Mouse (Mus musculus) MEL (cell line): Measurements from ENCODE around the gene Pdgfra. TPM values are rescaled to one million over a fixed set of nuclear protein-coding genes. Genes with fewer than 3 reads are reported as not detected.

Experiments used
- DNase-seq: peaks from one replicate; pipeline ENCODE4 v3.0.0; 2011; ENCODE audit warnings: low read depth, low spot score
- H3K27ac ChIP-seq: 2 replicates; pipeline ENCODE4 v1.5.1; 2012; ENCODE audit warnings: low read depth, mild to moderate bottlenecking, control low read depth, low read length, moderate library complexity; ENCODE audit not compliant: control insufficient read depth
- H3K27me3 ChIP-seq, 2 experiments: fragments of 150-350 bp in 1 of 2; sonication (generic) in 1 of 2; 2 replicates each; pipeline ENCODE4 v1.6.1; 2012; ENCODE audit warnings: low read length in 2 of 2, mild to moderate bottlenecking in 2 of 2, improper control_type of control experiment in 1 of 2, moderate library complexity in 1 of 2; ENCODE audit not compliant: insufficient read depth in 2 of 2, control insufficient read depth in 1 of 2
- H3K36me3 ChIP-seq, 2 experiments: 2 replicates each; pipeline ENCODE4 v1.6.1; 2012 to 2014; ENCODE audit warnings: low read length in 2 of 2, improper control_type of control experiment in 1 of 2, inconsistent platforms in 1 of 2, mild to moderate bottlenecking in 1 of 2; ENCODE audit not compliant: insufficient read depth in 2 of 2, control insufficient read depth in 1 of 2
- H3K4me1 ChIP-seq, 2 experiments: fragments of 150-350 bp in 1 of 2; sonication (generic) in 1 of 2; 2 replicates each; pipeline ENCODE4 v1.6.1; 2012; ENCODE audit warnings: low read length in 2 of 2, improper control_type of control experiment in 1 of 2, mild to moderate bottlenecking in 1 of 2; ENCODE audit not compliant: insufficient read depth in 2 of 2, control insufficient read depth in 1 of 2
- H3K4me3 ChIP-seq, 2 experiments: fragments of 150-350 bp in 1 of 2; sonication (generic) in 1 of 2; 2 replicates each; pipeline ENCODE4 v1.5.1; 2012; ENCODE audit warnings: low read depth in 2 of 2, low read length in 2 of 2, mild to moderate bottlenecking in 2 of 2, moderate library complexity in 2 of 2, control low read depth in 1 of 2, improper control_type of control experiment in 1 of 2; ENCODE audit not compliant: control insufficient read depth in 1 of 2, insufficient read depth in 1 of 2
- H3K79me2 ChIP-seq: 2 replicates; pipeline ENCODE4 v1.6.1; 2012; ENCODE audit warnings: mild to moderate bottlenecking, low read length, moderate library complexity; ENCODE audit not compliant: control insufficient read depth, poor library complexity, insufficient read depth
- H3K9ac ChIP-seq: 2 replicates; pipeline ENCODE4 v1.6.1; 2012; ENCODE audit warnings: low read depth, mild to moderate bottlenecking, control low read depth, low read length, moderate library complexity; ENCODE audit not compliant: control insufficient read depth, poor library complexity, severe bottlenecking
- H3K9me3 ChIP-seq: fragments of 150-350 bp; sonication (generic); replicated peaks from 2 replicates; pipeline ENCODE4 v1.6.1; 2012; ENCODE audit warnings: mild to moderate bottlenecking, low read length, improper control_type of control experiment, moderate library complexity; ENCODE audit not compliant: insufficient read depth
- BHLHE40 ChIP-seq: IDR thresholded peaks from 2 replicates; pipeline ENCODE4 v1.6.1; 2012; ENCODE audit warnings: low read depth, mild to moderate bottlenecking, inconsistent platforms, low read length, improper control_type of control experiment, borderline replicate concordance
- CHD2 ChIP-seq: IDR thresholded peaks from 2 replicates; pipeline ENCODE4 v1.6.1; 2011; ENCODE audit warnings: low read length, improper control_type of control experiment
- ELF1 ChIP-seq: IDR thresholded peaks from 2 replicates; pipeline ENCODE4 v1.6.1; 2014; ENCODE audit warnings: low read depth, mild to moderate bottlenecking, inconsistent platforms, low read length, improper control_type of control experiment, moderate library complexity
- EP300 ChIP-seq, 2 experiments: IDR thresholded peaks; 2 replicates each; pipeline ENCODE4 v1.6.1; 2011; ENCODE audit warnings: improper control_type of control experiment in 2 of 2, low read length in 2 of 2, low read depth in 1 of 2, mild to moderate bottlenecking in 1 of 2
- HCFC1 ChIP-seq: IDR thresholded peaks from 2 replicates; pipeline ENCODE4 v1.6.1; 2012; ENCODE audit warnings: low read depth, mild to moderate bottlenecking, inconsistent platforms, low read length, improper control_type of control experiment, moderate library complexity
- JUND ChIP-seq: IDR thresholded peaks from 2 replicates; pipeline ENCODE4 v1.6.1; 2011; ENCODE audit warnings: low read depth, mild to moderate bottlenecking, improper control_type of control experiment, low read length
- KAT2A ChIP-seq: conservative IDR thresholded peaks from 2 replicates; pipeline ENCODE4 v1.6.1; 2012; ENCODE audit warnings: low read depth, low read length, improper control_type of control experiment, inconsistent platforms
- MAX ChIP-seq: IDR thresholded peaks from 2 replicates; pipeline ENCODE4 v1.6.1; 2011; ENCODE audit warnings: low read length, improper control_type of control experiment
- MAZ ChIP-seq: IDR thresholded peaks from 2 replicates; pipeline ENCODE4 v1.6.1; 2012; ENCODE audit warnings: low read depth, mild to moderate bottlenecking, inconsistent platforms, low read length, improper control_type of control experiment
- MEF2A ChIP-seq: IDR thresholded peaks from 2 replicates; pipeline ENCODE4 v1.6.1; 2014; ENCODE audit warnings: low read depth, mild to moderate bottlenecking, inconsistent platforms, low read length, improper control_type of control experiment; ENCODE audit not compliant: poor library complexity, insufficient replicate concordance, severe bottlenecking; ENCODE audit errors: extremely low read depth
- MXI1 ChIP-seq: IDR thresholded peaks from 2 replicates; pipeline ENCODE4 v1.6.1; 2011; ENCODE audit warnings: mild to moderate bottlenecking, low read depth, low read length, improper control_type of control experiment
- MYC ChIP-seq: IDR thresholded peaks from 2 replicates; pipeline ENCODE4 v1.6.1; 2011; ENCODE audit warnings: low read depth, mild to moderate bottlenecking, low read length, improper control_type of control experiment, moderate library complexity
- NELFE ChIP-seq: IDR thresholded peaks from 2 replicates; pipeline ENCODE4 v1.6.1; 2011; ENCODE audit warnings: low read depth, low read length, improper control_type of control experiment
- POLR2AphosphoS2 ChIP-seq: IDR thresholded peaks from 2 replicates; pipeline ENCODE4 v1.6.1; 2011; ENCODE audit warnings: low read length, improper control_type of control experiment
- RAD21 ChIP-seq: IDR thresholded peaks from 2 replicates; pipeline ENCODE4 v1.6.1; 2011; ENCODE audit warnings: mild to moderate bottlenecking, low read depth, low read length, improper control_type of control experiment
- RCOR1 ChIP-seq: IDR thresholded peaks from 2 replicates; pipeline ENCODE4 v1.6.1; 2012; ENCODE audit warnings: low read depth, mild to moderate bottlenecking, inconsistent platforms, low read length, improper control_type of control experiment
- SIN3A ChIP-seq: IDR thresholded peaks from 2 replicates; pipeline ENCODE4 v1.6.1; 2012; ENCODE audit warnings: low read length, improper control_type of control experiment, inconsistent platforms
- TAL1 ChIP-seq: IDR thresholded peaks from 2 replicates; pipeline ENCODE4 v1.6.1; 2012; ENCODE audit warnings: mild to moderate bottlenecking, inconsistent platforms, low read length, moderate library complexity, mixed read lengths
- UBTF ChIP-seq: IDR thresholded peaks from 2 replicates; pipeline ENCODE4 v1.6.1; 2012; ENCODE audit warnings: low read depth, mild to moderate bottlenecking, inconsistent platforms, low read length, improper control_type of control experiment, moderate library complexity, borderline replicate concordance; ENCODE audit not compliant: insufficient read depth
- polyA plus RNA-seq, 2 experiments: library from polyadenylated mRNA; stranded (reverse) in 1 of 2; unstranded in 1 of 2; fragments of >175 nt in 1 of 2; fragments of >200 nt in 1 of 2; gene quantifications; 2 replicates each; pipeline versions ENCODE4 v1.2.1 to v1.2.4; 2012; ENCODE audit warnings: low replicate concordance in 2 of 2, low read depth in 1 of 2; ENCODE audit not compliant: insufficient read length in 2 of 2, insufficient read depth in 1 of 2, missing spikeins in 1 of 2
- total RNA-seq: library from RNA; depleted of rRNA; stranded (reverse); fragments of 300-350 nt; gene quantifications from 2 replicates; pipeline ENCODE4 v1.2.3, GENCODE M21; 2012

Pdgfra gene
- total and polyA plus RNA-seq, 3 experiments: 0.07 TPM; not detected in 2

- Histone ChIP-seq H3K9ac (no peak overlapping the region), H3K9me3 (no peaks in the 10 kb centered on the region), H3K4me1 (no peaks in the 10 kb centered on the region), H3K36me3 (no peaks in the 10 kb centered on the region), H3K27ac (no peak overlapping the region), H3K4me3 (no peak overlapping the region), H3K27me3 (peaks cover 3 to 9% of the 10 kb centered on the region in 2 experiments; a peak in 1 of 4 replicates), H3K79me2 (no peaks in the 10 kb centered on the region)
- no peak for TF ChIP-seq MAZ
- no peak for TF ChIP-seq JUND
- TF ChIP-seq TAL1: no peak
- DNase-seq: no peak
Measured at GRCm38 (mm10) chr5:75171859-75172258, 19.8 kb downstream of the Pdgfra start.

GRCm38 (mm10) chr5:75179249-75179648 lies 27.2 kb downstream of the Pdgfra start:
- no peaks in the 10 kb centered on the region for H3K9me3 ChIP-seq
- no peak for DNase-seq
- no peak overlapping the region for H3K27ac ChIP-seq
- no peak overlapping the region for H3K9ac ChIP-seq
- TF ChIP-seq KAT2A (no peak), NELFE (no peak), BHLHE40 (no peak), MEF2A (no peak), MAX (no peak), RAD21 (no peak), POLR2AphosphoS2 (no peak), SIN3A (no peak), CHD2 (no peak), ELF1 (no peak), UBTF (no peak), MAZ (no peak), MXI1 (no peak), TAL1 (no peak), MYC (no peak), HCFC1 (no peak), RCOR1 (no peak), EP300 (IDR thresholded peaks at IDR 0.05; ENCODE audit: low read depth in 1 of 2, low read length in 2 of 2) (no peak)
- H3K4me3 ChIP-seq: no peak overlapping the region
- no peaks in the 10 kb centered on the region for H3K36me3 ChIP-seq
- H3K4me1 ChIP-seq: no peaks in the 10 kb centered on the region
- no peaks in the 10 kb centered on the region for H3K79me2 ChIP-seq
- H3K27me3 ChIP-seq: peaks cover 3 to 7% of the 10 kb centered on the region in 2 experiments; a peak in 3 of 4 replicates
